Mouse (Mus musculus): ENCODE measurements around the gene Crebrf.

- TF ChIP-seq MAFK (IDR thresholded peaks at IDR 0.05; ENCODE audit: borderline replicate concordance, low read depth, low read length), result no peak
- TF ChIP-seq CTCF (IDR thresholded peaks at IDR 0.05 in 2 of 3, conservative IDR thresholded peaks at IDR 0.05 in 1 of 3; ENCODE audit: control insufficient read depth in 1 of 3, insufficient read depth in 1 of 3, low read depth in 2 of 3, low read length in 3 of 3, poor library complexity in 1 of 3, severe bottlenecking in 1 of 3), result no peak
- no peak for TF ChIP-seq NRF1 (IDR thresholded peaks at IDR 0.05; ENCODE audit: insufficient read depth, low read depth, low read length, poor library complexity, severe bottlenecking)
- TF ChIP-seq TCF12 (IDR thresholded peaks at IDR 0.05; ENCODE audit: low read depth, low read length), result no peak
- TF ChIP-seq GATA1 (IDR thresholded peaks at IDR 0.05; ENCODE audit: low read depth, low read length), result no peak
These were observed 63.1 kb downstream of the Crebrf start for GRCm38 (mm10) chr17:26778430-26779100.

Data from MEL (cell line).